Mouse (Mus musculus) urinary bladder, postnatal 4 days (tissue): ENCODE measurements around the gene 1110008P14Rik.
A peak's percentile ranks its signal among the peaks of the same experiment; 100 is the strongest.

Experiments used
- DNase-seq, 2 experiments: peaks; one replicate each; pipeline ENCODE4 v3.0.0; 2021 to 2022; ENCODE audit warnings: low spot score in 2 of 2

Gene 1110008P14Rik

GRCm38 (mm10) chr2:32408429-32409424 is 27.0 kb upstream of the 1110008P14Rik start:
- DNase-seq = no peak

- DNase-seq = no peak
These were observed 25.5 kb upstream of the 1110008P14Rik start for GRCm38 (mm10) chr2:32407144-32407824.

GRCm38 (mm10) chr2:32404663-32405062 is 22.9 kb upstream of the 1110008P14Rik start:
- peak; percentile 79 to 94 for DNase-seq

DNA sequence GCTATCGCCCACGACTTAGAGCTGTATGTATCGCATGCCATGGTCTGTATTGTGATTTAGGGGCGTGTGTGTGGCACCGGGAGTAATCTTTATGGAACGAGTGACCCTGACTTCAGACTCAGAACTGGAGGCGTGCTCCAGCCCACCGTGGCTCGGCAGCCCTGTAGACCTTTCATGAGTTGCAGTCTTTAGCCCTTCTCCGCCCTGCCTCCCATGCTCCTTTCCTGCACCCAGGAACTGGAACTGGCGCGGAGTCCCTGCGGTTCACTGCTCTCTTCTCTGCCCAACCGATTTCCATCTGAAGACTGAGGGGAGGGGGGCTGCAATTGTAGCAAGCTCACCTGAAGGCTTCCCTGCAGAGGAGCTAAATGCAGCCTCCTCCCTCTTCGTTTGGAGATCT is 15.0 kb upstream of the 1110008P14Rik start:
- DNase-seq = no peak

GRCm38 (mm10) chr2:32395946-32396621 is 14.3 kb upstream of the 1110008P14Rik start:
- peak; percentile 85 to 88 for DNase-seq

DNA sequence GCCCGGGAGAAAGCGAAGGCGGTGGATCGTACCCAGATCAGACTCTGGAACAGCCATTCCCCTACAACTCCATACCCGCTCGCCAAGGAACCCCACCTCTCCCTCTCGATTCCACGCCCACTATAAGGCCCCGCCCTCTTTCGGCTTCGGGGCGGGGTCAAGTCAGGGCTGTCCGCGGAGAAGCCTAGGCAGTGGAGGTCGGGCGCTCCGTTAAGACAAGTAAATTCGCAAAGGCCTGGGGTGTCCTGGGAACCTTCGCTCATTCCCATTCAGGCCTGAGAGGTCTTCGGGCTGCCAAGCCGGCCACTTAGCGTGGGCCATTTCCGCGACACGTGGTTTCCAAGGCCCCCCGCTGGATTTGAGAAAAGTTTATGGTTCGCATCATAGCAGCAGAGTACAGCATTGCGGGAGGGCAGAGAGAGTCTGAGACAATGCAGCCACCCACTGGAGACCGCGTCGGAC is 13.8 kb upstream of the 1110008P14Rik start, which contains the start of gene Ptges2:
TSS of gene Ptges2 (plus strand) at position 413 of the 462 bp plus-strand sequence.
- peak; percentile 84 to 89 for DNase-seq

DNA sequence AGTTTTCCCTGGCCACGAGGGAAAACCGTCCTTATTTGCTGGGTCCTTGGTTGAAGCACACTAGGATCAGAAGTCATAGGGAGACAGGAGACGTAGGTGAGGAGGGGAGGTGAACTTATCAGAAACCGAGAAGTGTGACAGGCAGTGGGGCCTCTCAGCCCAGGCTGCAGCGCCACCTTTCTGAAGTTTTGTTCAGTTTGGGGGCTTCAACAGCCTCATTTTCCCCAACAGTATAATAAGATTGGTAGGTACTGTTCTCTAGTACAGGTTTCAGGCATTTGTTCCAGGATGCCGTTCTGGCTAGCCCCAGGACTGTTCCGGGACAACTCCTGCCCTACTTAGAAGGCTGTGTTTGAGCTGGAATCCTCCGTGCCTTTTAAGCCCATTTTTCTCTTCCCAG is 13.2 kb upstream of the 1110008P14Rik start:
- DNase-seq = no peak

GRCm38 (mm10) chr2:32392063-32392462 is 10.3 kb upstream of the 1110008P14Rik start:
- no peak for DNase-seq

DNA sequence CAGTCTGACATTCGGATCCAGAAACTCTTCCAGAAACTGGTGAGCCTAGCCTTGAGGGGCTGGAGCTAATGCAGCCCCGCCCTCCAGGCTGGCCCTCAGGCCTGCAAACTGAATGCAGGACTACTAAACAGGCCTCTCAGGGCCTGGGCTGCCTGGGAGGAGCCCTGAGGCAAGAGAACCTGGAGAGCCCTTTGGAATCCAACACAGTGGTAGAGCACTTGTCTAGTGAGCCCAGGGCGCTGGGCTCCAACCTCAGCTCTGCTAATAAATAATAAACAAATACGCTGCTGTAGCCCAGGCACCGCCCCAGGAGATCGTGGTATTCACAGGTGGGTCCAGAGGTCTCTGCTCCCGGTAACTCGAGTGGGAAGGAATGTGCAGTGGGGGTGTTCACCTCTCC is 9.1 kb upstream of the 1110008P14Rik start:
- DNase-seq = no peak

DNA sequence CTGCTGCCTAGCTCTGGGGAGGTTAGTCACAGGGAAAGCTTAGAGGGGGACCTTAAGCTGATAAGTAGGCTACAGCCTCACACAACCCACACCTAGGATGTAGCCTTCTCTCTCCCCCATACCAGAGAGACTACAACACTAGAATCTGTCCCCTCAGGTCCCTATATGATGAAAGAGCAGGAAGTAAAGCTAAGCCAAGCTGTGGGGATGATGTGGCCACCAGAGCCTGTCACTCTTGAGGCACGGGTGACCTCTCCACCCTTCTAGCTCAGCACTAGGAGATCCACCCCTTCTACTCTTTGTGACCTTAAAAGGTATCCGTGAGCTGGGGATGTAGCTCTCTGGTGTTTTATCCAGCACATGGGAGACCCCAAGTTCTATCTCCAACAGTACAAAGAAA is 7.4 kb upstream of the 1110008P14Rik start:
- DNase-seq = no peak

DNA sequence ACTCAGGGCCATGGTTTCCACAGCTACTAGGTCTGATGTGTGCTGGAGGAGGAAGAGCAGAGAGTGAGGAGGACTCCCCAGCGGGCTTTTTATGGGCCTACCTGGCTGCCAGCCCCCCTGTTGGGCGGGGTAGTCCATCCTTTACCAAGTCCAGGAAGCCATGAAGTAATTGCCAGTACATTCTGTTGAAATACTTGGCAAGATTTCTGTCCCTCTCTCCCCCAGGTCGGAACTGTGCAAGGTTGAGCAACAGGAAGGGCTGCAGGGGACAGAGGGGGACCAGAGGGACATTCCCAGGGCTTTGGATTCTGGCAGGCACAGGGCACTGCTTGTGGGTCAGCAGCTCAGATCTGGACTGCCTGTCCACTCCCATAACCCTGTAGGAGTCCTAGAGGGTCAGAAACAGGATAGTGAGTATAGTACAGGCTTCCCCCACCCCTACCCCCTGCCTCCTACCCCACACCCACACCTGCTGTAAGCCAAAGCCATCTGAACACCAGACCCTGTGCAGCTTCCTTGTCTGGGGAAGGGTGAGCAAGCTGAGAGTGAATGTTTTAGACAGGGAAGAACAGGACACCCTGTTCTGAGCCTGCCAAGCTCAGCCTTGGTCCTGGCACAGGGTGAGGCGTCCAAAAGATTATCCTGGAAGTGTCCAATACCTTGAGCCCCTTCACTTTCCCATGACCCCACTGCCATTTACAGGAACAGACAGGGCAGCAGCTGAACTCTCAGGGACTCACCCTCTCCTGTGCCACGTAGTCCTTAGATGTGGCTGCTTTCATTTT is 6.2 kb upstream of the 1110008P14Rik start, which contains the start of gene Lcn2:
TSS of gene Lcn2 (minus strand) at position 547 of the 785 bp plus-strand sequence.
- DNase-seq = no peak

DNA sequence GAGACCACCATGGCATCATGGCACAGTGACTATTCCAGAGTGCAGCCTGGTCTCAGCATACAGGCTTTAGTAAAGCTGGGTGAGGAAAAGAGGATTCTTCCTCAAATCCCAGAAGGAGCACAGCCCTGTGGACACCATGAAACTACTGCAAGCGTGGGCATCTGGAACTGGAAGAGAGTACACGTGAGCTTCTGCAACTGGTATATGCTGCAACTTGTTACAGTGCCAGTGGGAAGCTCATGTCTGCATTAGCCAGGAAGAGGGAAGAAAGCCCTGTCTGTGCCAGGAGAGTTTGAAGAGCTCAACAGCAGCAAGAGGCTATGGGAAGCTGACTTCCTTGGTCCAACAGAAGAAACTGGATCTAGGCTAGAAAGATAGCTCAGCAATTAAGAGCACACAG is 951 bp upstream of the 1110008P14Rik start:
- no peak for DNase-seq

GRCm38 (mm10) chr2:32381141-32381774 is 480 bp downstream of the 1110008P14Rik start:
- DNase-seq = no peak

- DNase-seq = no peak
These were observed 1.7 kb downstream of the 1110008P14Rik start for GRCm38 (mm10) chr2:32380001-32380500.

- no peak for DNase-seq
These were observed 4.8 kb downstream of the 1110008P14Rik start for GRCm38 (mm10) chr2:32376963-32377362.

DNA sequence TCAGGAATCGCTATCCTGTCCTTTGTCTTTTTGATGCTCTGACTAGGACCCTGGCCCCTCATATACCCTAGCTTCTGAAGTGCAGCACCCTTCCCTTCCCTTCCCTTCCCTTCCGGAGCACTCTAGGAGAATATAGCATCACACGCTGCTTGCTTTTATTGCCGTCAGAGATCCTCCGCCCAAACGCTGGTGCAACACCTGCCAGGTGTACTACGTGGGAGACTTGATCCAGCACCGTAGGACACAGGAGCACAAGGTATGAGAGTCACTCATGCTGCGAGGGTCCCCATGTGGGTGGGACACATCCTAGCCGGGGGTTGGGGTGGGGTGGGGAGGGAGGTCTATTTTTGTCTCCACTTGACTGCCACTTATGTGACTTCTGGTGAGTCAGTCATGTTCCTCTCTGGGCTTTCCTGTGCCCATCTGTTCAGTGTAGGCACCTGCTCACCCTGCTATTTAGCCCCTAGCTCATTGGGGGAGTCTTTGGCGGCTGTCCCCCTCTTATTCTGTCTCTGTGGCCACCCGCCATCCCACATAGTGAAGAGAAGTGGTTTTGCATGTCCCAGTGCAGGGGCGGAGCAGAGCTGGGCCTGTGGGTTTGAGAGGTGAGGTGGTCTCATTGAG is 6.3 kb downstream of the 1110008P14Rik start:
- no peak for DNase-seq

DNA sequence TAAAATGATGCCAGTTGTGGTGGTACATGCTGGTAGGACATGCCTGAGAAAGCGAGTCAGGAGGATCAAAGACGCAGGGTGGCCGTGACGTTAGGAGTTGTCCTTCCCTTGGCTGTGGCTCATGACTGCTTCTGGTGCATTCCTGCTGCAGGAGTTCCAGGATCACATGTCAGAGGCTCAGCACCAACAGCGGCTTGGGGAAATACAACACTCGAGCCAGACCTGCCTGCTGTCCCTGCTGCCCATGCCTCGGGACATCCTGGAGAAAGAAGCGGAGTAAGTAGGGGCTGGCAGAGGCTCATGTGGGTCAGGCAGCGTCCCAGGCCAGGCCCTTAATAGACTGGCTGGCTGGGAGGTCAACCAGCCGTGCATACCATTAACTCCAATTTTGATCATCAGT is 7.5 kb downstream of the 1110008P14Rik start:
- DNase-seq = no peak

DNA sequence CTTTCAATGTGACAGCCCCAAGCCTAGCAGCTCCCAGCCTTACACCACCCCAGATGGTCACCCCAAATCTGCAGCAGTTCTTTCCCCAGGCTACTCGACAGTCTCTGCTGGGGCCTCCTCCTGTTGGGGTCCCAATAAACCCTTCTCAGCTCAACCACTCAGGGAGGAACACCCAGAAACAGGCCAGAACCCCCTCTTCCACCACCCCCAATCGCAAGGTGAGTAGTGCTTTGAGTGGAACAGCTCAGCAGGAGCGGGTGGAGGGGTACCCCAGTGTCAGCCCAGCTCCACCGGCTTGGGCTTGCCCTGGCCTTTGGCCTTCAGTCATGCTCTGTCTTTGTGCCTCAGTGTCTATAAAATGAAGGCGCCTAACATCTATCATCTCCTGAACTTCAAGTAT is 14.4 kb downstream of the 1110008P14Rik start:
- no peak for DNase-seq

- DNase-seq = no peak
These were observed 17.6 kb downstream of the 1110008P14Rik start for GRCm38 (mm10) chr2:32364121-32364520.
